Mouse (Mus musculus): Measurements from ENCODE around the gene Olfr550. TPM values are rescaled to one million over a fixed set of nuclear protein-coding genes. Genes with fewer than 3 reads are reported as not detected.

Olfr550 gene
- not detected in 2 replicates for polyA plus RNA-seq (2014; fragmentation: Nextera tagmentation; extraction: Ambion mirVana)

DNA sequence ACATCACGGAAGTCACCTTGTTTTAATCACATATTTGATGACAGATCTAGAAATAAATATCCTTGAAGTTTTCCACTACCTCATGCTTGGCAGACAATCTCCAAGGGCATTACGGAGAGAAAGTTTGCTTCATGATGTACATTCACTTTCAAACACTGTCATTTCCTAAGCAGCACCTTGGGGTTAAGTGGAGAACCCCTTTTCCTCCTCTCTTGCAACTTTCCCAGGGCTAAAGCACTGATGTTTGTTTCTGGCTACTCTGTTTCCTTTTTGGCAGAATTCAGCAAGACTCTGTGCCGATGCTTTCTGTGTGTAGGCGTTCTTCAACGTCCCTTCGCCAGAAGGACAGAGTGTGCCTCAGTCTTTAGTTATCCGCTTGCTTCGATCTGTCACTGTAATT, at the start of gene Olfr550:
Gene Olfr550 (plus strand): TSS at position 301 of the 400 bp plus-strand sequence.
- Histone ChIP-seq H3K4me1 (ENCODE audit: control insufficient read depth, insufficient read depth, low read length) (no peaks in the 10 kb centered on the region), H3K9me3 (ENCODE audit: control insufficient read depth, low read length) (no peaks in the 10 kb centered on the region), H3K27me3 (ENCODE audit: control insufficient read depth, insufficient read depth, low read length) (no peaks in the 10 kb centered on the region), H3K27ac (ENCODE audit: low read depth, low read length) (no peak within 1 kb of the TSS), H3K4me2 (ENCODE audit: low read depth) (no peak within 1 kb of the TSS), H3K36me3 (ENCODE audit: control insufficient read depth, insufficient read depth, low read length) (no peaks in the 10 kb centered on the region), H3K4me3 (ENCODE audit: low read depth, low read length) (no peak within 1 kb of the TSS), H3K9ac (ENCODE audit: low read length) (no peak within 1 kb of the TSS)
- 91% methylated on average over 8 of the region's 8 CpGs for WGBS
- ATAC-seq (ENCODE audit: insufficient read depth, low FRiP score, low TSS enrichment) (no peak), DNase-seq (ENCODE audit: low spot score) (no peak)

DNA sequence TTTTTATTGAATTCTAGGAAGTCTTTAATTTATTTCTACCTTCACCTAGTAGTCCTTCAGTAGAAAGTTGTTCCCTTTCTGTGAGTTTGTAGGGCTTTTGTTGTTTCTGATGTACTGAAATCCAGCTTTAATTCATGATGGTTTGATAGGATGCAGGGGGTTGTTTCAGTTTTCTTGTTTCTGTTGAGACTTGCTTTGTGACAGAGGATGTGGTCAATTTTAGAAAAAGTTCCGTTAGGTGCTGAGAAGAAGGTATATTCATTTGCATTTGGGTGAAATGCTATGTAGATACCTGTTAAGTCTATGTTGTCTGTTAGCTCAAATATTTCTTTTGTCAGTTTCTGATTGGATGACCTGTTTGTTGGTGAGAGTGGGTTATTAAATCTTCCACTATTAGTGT, 42.2 kb upstream of the Olfr550 start:
- 88% methylated on average over 1 of the region's 1 CpGs for WGBS
- no peak overlapping the region for H3K27ac ChIP-seq (ENCODE audit: low read depth, low read length)
- ATAC-seq (ENCODE audit: insufficient read depth, low FRiP score, low TSS enrichment) (no peak), DNase-seq (ENCODE audit: low spot score) (no peak)
- no peaks in the 10 kb centered on the region for H3K9me3 ChIP-seq (ENCODE audit: control insufficient read depth, low read length)
- no peaks in the 10 kb centered on the region for H3K4me1 ChIP-seq (ENCODE audit: control insufficient read depth, insufficient read depth, low read length)
- H3K9ac ChIP-seq (ENCODE audit: low read length): no peak overlapping the region
- no peaks in the 10 kb centered on the region for H3K27me3 ChIP-seq (ENCODE audit: control insufficient read depth, insufficient read depth, low read length)
- no peak overlapping the region for H3K4me2 ChIP-seq (ENCODE audit: low read depth)
- no peak overlapping the region for H3K4me3 ChIP-seq (ENCODE audit: low read depth, low read length)
- H3K36me3 ChIP-seq (ENCODE audit: control insufficient read depth, insufficient read depth, low read length): no peaks in the 10 kb centered on the region

DNA sequence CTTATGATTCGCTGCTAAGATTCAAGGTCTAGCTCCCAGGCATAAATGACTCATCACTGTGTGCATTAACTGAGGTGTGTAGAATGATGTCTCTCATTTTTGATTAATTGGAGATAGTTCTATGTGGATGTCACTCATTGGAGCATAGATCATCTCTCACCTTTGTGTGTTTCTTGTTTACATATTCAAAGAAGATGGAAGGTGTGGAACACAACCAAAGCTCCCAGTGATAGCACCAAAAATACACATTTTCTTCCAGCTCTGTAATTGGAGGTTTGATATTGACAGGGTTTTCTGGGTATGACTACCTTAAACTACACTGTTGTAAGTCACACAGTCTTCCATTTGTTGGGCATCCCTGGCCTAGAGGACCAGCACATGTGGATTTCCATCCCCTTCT, 36.8 kb upstream of the Olfr550 start, which contains the start of gene Olfr547:
Gene Olfr547 (plus strand): TSS at position 301 of the 400 bp plus-strand sequence.
- no peak within 1 kb of the TSS for H3K4me2 ChIP-seq (ENCODE audit: low read depth)
- H3K27ac ChIP-seq (ENCODE audit: low read depth, low read length): no peak within 1 kb of the TSS
- no peak within 1 kb of the TSS for H3K4me3 ChIP-seq (ENCODE audit: low read depth, low read length)
- H3K36me3 ChIP-seq (ENCODE audit: control insufficient read depth, insufficient read depth, low read length): no peaks in the 10 kb centered on the region
- 80% methylated on average over 1 of the region's 1 CpGs for WGBS
- no peak for ATAC-seq (ENCODE audit: insufficient read depth, low FRiP score, low TSS enrichment)
- H3K9ac ChIP-seq (ENCODE audit: low read length): no peak within 1 kb of the TSS
- no peaks in the 10 kb centered on the region for H3K9me3 ChIP-seq (ENCODE audit: control insufficient read depth, low read length)
- no peaks in the 10 kb centered on the region for H3K27me3 ChIP-seq (ENCODE audit: control insufficient read depth, insufficient read depth, low read length)
- no peak for DNase-seq (ENCODE audit: low spot score)
- no peaks in the 10 kb centered on the region for H3K4me1 ChIP-seq (ENCODE audit: control insufficient read depth, insufficient read depth, low read length)

DNA sequence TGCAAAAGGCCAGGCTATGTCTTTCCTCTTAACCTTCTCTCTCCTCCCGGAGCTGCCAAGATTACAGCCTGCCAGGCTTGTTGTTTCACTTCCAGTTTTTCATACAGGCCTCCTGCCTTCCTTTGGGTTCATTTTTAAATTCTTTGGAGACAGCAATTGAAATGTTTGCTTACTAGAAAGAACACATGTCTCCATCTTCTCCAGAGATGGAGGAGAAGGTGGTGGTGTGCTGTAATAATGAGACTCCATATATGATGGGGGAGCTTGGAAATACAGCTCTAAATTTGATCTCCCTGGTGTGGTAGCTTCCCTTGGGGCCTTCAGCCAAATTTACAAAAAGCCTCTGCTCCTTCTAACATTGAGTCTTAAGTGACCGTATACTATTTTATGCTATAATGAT, 30.6 kb upstream of the Olfr550 start, which contains the start of gene Olfr548-ps1:
Gene Olfr548-ps1 (plus strand): TSS at position 301 of the 400 bp plus-strand sequence.
- H3K4me3 ChIP-seq (ENCODE audit: low read depth, low read length): no peak within 1 kb of the TSS
- no peak for DNase-seq (ENCODE audit: low spot score)
- WGBS: 83% methylated on average over 2 of the region's 2 CpGs
- no peak within 1 kb of the TSS for H3K27ac ChIP-seq (ENCODE audit: low read depth, low read length)
- no peak for ATAC-seq (ENCODE audit: insufficient read depth, low FRiP score, low TSS enrichment)
- no peak within 1 kb of the TSS for H3K4me2 ChIP-seq (ENCODE audit: low read depth)
- no peaks in the 10 kb centered on the region for H3K27me3 ChIP-seq (ENCODE audit: control insufficient read depth, insufficient read depth, low read length)
- no peaks in the 10 kb centered on the region for H3K4me1 ChIP-seq (ENCODE audit: control insufficient read depth, insufficient read depth, low read length)
- no peaks in the 10 kb centered on the region for H3K36me3 ChIP-seq (ENCODE audit: control insufficient read depth, insufficient read depth, low read length)
- no peaks in the 10 kb centered on the region for H3K9me3 ChIP-seq (ENCODE audit: control insufficient read depth, low read length)
- H3K9ac ChIP-seq (ENCODE audit: low read length): no peak within 1 kb of the TSS

DNA sequence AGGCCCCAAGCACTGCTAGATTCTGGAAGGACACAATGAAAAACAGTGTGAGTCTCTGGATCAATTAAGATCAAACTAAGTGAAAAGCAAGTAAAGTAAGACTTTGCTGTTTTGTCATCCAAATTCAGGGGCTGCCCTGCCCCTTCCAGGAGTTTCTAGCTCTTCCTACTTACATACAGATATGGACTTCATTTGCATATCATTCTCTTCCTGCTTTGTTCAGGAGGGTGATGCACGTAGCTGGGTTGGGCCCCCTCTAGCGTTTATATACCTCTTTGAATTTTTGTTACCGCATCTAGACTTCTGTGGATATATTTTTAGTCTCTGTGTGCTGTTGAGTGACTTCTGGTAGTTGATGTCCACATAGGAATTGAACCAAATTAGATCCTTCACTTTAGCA, 30.0 kb upstream of the Olfr550 start:
- ATAC-seq (ENCODE audit: insufficient read depth, low FRiP score, low TSS enrichment) (no peak), DNase-seq (ENCODE audit: low spot score) (no peak)
- 65% methylated on average over 3 of the region's 3 CpGs for WGBS
- Histone ChIP-seq H3K9ac (ENCODE audit: low read length) (no peak overlapping the region), H3K27ac (ENCODE audit: low read depth, low read length) (no peak overlapping the region), H3K9me3 (ENCODE audit: control insufficient read depth, low read length) (no peaks in the 10 kb centered on the region), H3K36me3 (ENCODE audit: control insufficient read depth, insufficient read depth, low read length) (no peaks in the 10 kb centered on the region), H3K27me3 (ENCODE audit: control insufficient read depth, insufficient read depth, low read length) (no peaks in the 10 kb centered on the region), H3K4me1 (ENCODE audit: control insufficient read depth, insufficient read depth, low read length) (no peaks in the 10 kb centered on the region), H3K4me2 (ENCODE audit: low read depth) (no peak overlapping the region), H3K4me3 (ENCODE audit: low read depth, low read length) (no peak overlapping the region)

DNA sequence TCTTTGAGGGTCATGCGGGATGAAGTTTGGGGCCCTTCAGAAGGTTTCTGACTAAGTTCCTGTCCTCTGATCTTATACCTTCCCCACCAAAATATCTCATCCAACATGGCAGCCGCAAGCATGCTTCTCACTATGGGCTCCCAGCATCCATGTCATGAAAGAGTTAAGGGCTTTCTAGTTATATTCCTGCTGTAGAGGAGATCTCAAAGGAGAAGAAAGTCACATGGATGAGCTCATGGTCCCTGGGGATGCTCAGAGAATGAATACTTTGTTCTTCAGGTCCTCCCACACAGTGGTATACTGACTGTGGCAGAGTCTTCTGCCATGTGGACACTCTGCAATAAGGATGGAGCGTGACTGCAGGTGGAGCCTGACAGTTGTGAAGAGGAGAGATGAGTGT, 21.7 kb upstream of the Olfr550 start, which contains the start of gene Olfr549:
Gene Olfr549 (plus strand): TSS at position 301 of the 400 bp plus-strand sequence.
- Histone ChIP-seq H3K4me1 (ENCODE audit: control insufficient read depth, insufficient read depth, low read length) (no peaks in the 10 kb centered on the region), H3K9ac (ENCODE audit: low read length) (no peak within 1 kb of the TSS), H3K27me3 (ENCODE audit: control insufficient read depth, insufficient read depth, low read length) (no peaks in the 10 kb centered on the region), H3K36me3 (ENCODE audit: control insufficient read depth, insufficient read depth, low read length) (no peaks in the 10 kb centered on the region), H3K4me2 (ENCODE audit: low read depth) (no peak within 1 kb of the TSS), H3K27ac (ENCODE audit: low read depth, low read length) (no peak within 1 kb of the TSS), H3K4me3 (ENCODE audit: low read depth, low read length) (no peak within 1 kb of the TSS), H3K9me3 (ENCODE audit: control insufficient read depth, low read length) (no peaks in the 10 kb centered on the region)
- 94% methylated on average over 3 of the region's 3 CpGs for WGBS
- DNase-seq (ENCODE audit: low spot score) (no peak), ATAC-seq (ENCODE audit: insufficient read depth, low FRiP score, low TSS enrichment) (no peak)

DNA sequence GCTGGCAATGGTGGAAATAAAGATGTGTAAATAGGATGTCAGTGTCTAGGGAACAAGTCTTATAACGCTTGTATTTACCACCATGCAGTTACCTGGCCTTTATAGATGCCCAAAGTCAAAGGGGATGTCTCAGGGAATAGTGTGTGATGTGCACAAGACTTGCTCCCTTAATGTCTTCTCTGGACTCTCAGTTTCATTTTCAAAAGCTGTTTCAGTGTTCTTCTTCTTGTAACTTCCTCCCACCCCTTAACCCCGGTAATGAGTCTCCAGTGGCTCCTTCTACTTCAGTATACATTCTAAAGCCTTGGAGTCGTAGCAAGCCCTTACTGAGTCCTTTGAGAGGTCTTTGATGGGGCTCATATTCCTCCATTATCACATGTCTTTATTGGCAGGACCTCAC, 18.0 kb upstream of the Olfr550 start:
- no peak overlapping the region for H3K27ac ChIP-seq (ENCODE audit: low read depth, low read length)
- 85% methylated on average over 3 of the region's 3 CpGs for WGBS
- ATAC-seq (ENCODE audit: insufficient read depth, low FRiP score, low TSS enrichment): no peak
- H3K4me3 ChIP-seq (ENCODE audit: low read depth, low read length): no peak overlapping the region
- H3K9ac ChIP-seq (ENCODE audit: low read length): no peak overlapping the region
- H3K36me3 ChIP-seq (ENCODE audit: control insufficient read depth, insufficient read depth, low read length): no peaks in the 10 kb centered on the region
- no peaks in the 10 kb centered on the region for H3K9me3 ChIP-seq (ENCODE audit: control insufficient read depth, low read length)
- H3K4me2 ChIP-seq (ENCODE audit: low read depth): no peak overlapping the region
- DNase-seq (ENCODE audit: low spot score): no peak
- H3K4me1 ChIP-seq (ENCODE audit: control insufficient read depth, insufficient read depth, low read length): no peaks in the 10 kb centered on the region
- H3K27me3 ChIP-seq (ENCODE audit: control insufficient read depth, insufficient read depth, low read length): no peaks in the 10 kb centered on the region

DNA sequence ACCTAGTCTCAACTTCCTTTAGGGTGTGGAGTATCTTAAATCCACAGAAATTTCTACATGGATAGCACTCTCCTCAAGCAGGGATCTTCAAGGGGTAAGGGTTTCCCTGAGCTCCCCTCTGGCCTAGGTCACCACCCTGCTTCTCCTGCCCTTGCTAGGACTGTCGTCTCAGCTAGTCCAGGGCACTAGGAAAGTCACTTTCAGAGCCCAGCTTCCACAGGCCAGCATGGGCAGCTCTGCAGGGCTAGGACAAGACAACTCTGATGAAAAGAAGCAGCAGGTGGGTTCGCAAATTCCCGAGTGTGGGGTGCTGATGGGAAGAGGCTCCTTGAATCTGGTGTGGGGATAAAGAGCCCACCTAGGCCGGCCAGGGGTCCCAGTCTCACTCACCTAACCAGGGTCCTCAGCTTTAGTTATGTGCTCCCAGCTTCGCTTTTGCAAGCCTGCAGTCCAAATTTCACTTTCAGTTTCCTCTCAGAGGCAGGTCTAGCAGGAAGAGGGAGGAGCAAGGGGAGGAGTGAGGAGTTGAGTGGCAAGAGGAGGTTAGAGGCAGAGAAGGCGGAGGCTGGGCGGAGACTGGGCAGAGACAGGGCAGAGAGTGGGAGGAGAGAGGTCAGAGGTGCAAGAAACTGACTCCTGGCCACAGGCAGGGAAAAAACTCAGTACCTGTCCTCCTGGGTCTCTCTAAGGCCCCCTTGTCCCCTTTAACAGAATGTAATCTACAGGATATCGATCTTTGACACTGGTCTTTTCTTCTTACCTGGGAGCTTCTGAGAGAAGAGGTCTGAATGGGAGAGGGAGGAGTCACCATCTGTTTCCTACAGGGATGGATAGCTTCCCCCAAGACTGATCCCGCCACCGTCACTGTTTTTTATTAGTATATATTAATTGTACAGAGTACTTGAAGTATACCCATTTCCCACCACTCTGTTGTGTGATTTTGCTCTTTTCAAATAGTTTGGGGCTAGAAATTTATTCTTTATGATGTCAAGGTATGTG, 5.9 kb upstream of the Olfr550 start, which contains the start of gene Trim21:
Gene Trim21 (minus strand): TSS at position 488 of the 999 bp plus-strand sequence.
- H3K27ac ChIP-seq (ENCODE audit: low read depth, low read length): no peak within 1 kb of the TSS
- H3K36me3 ChIP-seq (ENCODE audit: control insufficient read depth, insufficient read depth, low read length): no peaks in the 10 kb centered on the region
- DNase-seq (ENCODE audit: low spot score) (peak; percentile 36), ATAC-seq (ENCODE audit: insufficient read depth, low FRiP score, low TSS enrichment) (peak; percentile 73)
- peak within 1 kb of the TSS; percentile 39 for H3K4me2 ChIP-seq (ENCODE audit: low read depth)
- WGBS: 21% methylated on average over 10 of the region's 10 CpGs
- H3K9me3 ChIP-seq (ENCODE audit: control insufficient read depth, low read length): no peaks in the 10 kb centered on the region
- H3K4me1 ChIP-seq (ENCODE audit: control insufficient read depth, insufficient read depth, low read length): 0 out of 2 replicates have a peak, but pooled peaks cover 3% of the 10 kb centered on the region
- peak within 1 kb of the TSS; percentile 52 for H3K9ac ChIP-seq (ENCODE audit: low read length)
- H3K27me3 ChIP-seq (ENCODE audit: control insufficient read depth, insufficient read depth, low read length): no peaks in the 10 kb centered on the region
- peak within 1 kb of the TSS; percentile 26 for H3K4me3 ChIP-seq (ENCODE audit: low read depth, low read length)

Measured in neural tube, embryonic 11.5 days (tissue).